Mouse (Mus musculus) stomach, embryonic 14.5 days (tissue): ENCODE measurements around the gene Abhd2. TPM values are rescaled to one million over a fixed set of nuclear protein-coding genes. Genes with fewer than 3 reads are reported as not detected.

Experiments
- ATAC-seq: fragments of 200-750 bp; cut with Nextera tagmentation; 2 replicates; pipeline ENCODE4 v1.8.0; 2017; ENCODE audit warnings: low read depth, moderate TSS enrichment; ENCODE audit not compliant: insufficient number of reproducible peaks, insufficient read depth, low FRiP score
- H3K27ac ChIP-seq: fragments of 300-500 bp; sonication (generic); 2 replicates; pipeline ENCODE4 v1.5.1; 2014; ENCODE audit warnings: mild to moderate bottlenecking, low read length, moderate library complexity, mixed read lengths
- H3K27me3 ChIP-seq: fragments of 300-500 bp; sonication (generic); 2 replicates; pipeline ENCODE4 v1.6.1; 2014; ENCODE audit warnings: low read length, control low read depth, mixed read lengths; ENCODE audit not compliant: control insufficient read depth, insufficient read depth
- H3K36me3 ChIP-seq: fragments of 300-500 bp; sonication (generic); 2 replicates; pipeline ENCODE4 v1.6.1; 2014; ENCODE audit warnings: mild to moderate bottlenecking, control low read depth, low read length, moderate library complexity, mixed read lengths; ENCODE audit not compliant: control insufficient read depth, insufficient read depth
- H3K4me1 ChIP-seq: fragments of 300-500 bp; sonication (generic); 2 replicates; pipeline ENCODE4 v1.6.1; 2014; ENCODE audit warnings: low read length, control low read depth, mixed read lengths; ENCODE audit not compliant: control insufficient read depth, insufficient read depth
- H3K4me2 ChIP-seq: fragments of 300-500 bp; sonication (generic); replicated peaks from 2 replicates; pipeline ENCODE4 v1.6.1; 2014; ENCODE audit warnings: low read depth, low read length, control low read depth
- H3K4me3 ChIP-seq: fragments of 300-500 bp; sonication (generic); 2 replicates; pipeline ENCODE4 v1.5.1; 2014; ENCODE audit warnings: low read depth, low read length, control low read depth
- H3K9ac ChIP-seq: fragments of 300-500 bp; sonication (generic); replicated peaks from 2 replicates; pipeline ENCODE4 v1.6.1; 2014; ENCODE audit warnings: low read depth, mild to moderate bottlenecking, control low read depth, low read length, moderate library complexity, mixed read lengths
- H3K9me3 ChIP-seq: fragments of 300-500 bp; sonication (generic); 2 replicates; pipeline ENCODE4 v1.6.1; 2016; ENCODE audit warnings: low read depth, low read length, control low read depth; ENCODE audit not compliant: control insufficient read depth
- WGBS: fragments of 180-500 bp; shearing (Covaris S2); extraction: QIAGEN DNeasy Blood & Tissue Kit; methylation state at CpG from one replicate; pipeline ENCODE4 v1.1.7; 2014; 5-methylcytosine and 5-hydroxymethylcytosine counted together
- polyA plus RNA-seq: library from polyadenylated mRNA; unstranded; fragments of >200 nt; fragmentation: Nextera tagmentation; extraction: Ambion mirVana; gene quantifications from 2 replicates; pipeline ENCODE4 v1.2.1, GENCODE M21; 2014

Gene Abhd2
- polyA plus RNA-seq, 1 experiment from 2014 or later: 15.0 TPM

- no peak overlapping the region for H3K4me2 ChIP-seq
- no peak overlapping the region for H3K4me3 ChIP-seq
- no peak overlapping the region for H3K9ac ChIP-seq
- H3K36me3 ChIP-seq: peaks cover 4% of the 10 kb centered on the region
- no peaks in the 10 kb centered on the region for H3K9me3 ChIP-seq
- H3K27me3 ChIP-seq: no peaks in the 10 kb centered on the region
- 85% methylated on average over 14 of the region's 14 CpGs for WGBS
- no peak for ATAC-seq
- 0 out of 2 replicates have a peak, but pooled peaks cover 2% of the 10 kb centered on the region for H3K4me1 ChIP-seq
- H3K27ac ChIP-seq: no peak overlapping the region
Measured at GRCm38 (mm10) chr7:79293605-79294232, 20.7 kb downstream of the Abhd2 start.

- no peak overlapping the region for H3K4me3 ChIP-seq
- peaks cover 3% of the 10 kb centered on the region; the same call in 1 of the 2 replicates for H3K4me1 ChIP-seq
- ATAC-seq: no peak
- no peaks in the 10 kb centered on the region for H3K9me3 ChIP-seq
- peaks cover 4% of the 10 kb centered on the region for H3K36me3 ChIP-seq
- no peak overlapping the region for H3K4me2 ChIP-seq
- WGBS: 81% methylated on average over 13 of the region's 13 CpGs
- H3K9ac ChIP-seq: no peak overlapping the region
- H3K27me3 ChIP-seq: no peaks in the 10 kb centered on the region
- no peak overlapping the region for H3K27ac ChIP-seq
Measured at GRCm38 (mm10) chr7:79294449-79294980, 21.5 kb downstream of the Abhd2 start.

- no peaks in the 10 kb centered on the region for H3K9me3 ChIP-seq
- no peak overlapping the region for H3K9ac ChIP-seq
- H3K27me3 ChIP-seq: no peaks in the 10 kb centered on the region
- H3K4me2 ChIP-seq: no peak overlapping the region
- peaks cover 7% of the 10 kb centered on the region; the same call in 1 of the 2 replicates for H3K4me1 ChIP-seq
- no peak overlapping the region for H3K27ac ChIP-seq
- peaks cover 4% of the 10 kb centered on the region for H3K36me3 ChIP-seq
- 78% methylated on average over 13 of the region's 13 CpGs for WGBS
- no peak for ATAC-seq
- no peak overlapping the region for H3K4me3 ChIP-seq
Measured at GRCm38 (mm10) chr7:79295196-79295826, 22.3 kb downstream of the Abhd2 start.

- no peak for ATAC-seq
- WGBS: 56% methylated on average over 1 of the region's 1 CpGs
- Histone ChIP-seq H3K4me1 (peaks cover 11% of the 10 kb centered on the region; the same call in 1 of the 2 replicates), H3K9ac (no peak overlapping the region), H3K4me3 (no peak overlapping the region), H3K27me3 (no peaks in the 10 kb centered on the region), H3K27ac (no peak overlapping the region), H3K9me3 (no peaks in the 10 kb centered on the region), H3K36me3 (peaks cover 4% of the 10 kb centered on the region), H3K4me2 (no peak overlapping the region)
Measured at GRCm38 (mm10) chr7:79298681-79299080, 25.7 kb downstream of the Abhd2 start.

GRCm38 (mm10) chr7:79299548-79299947 is 26.5 kb downstream of the Abhd2 start:
- 56% methylated on average over 7 of the region's 7 CpGs for WGBS
- Histone ChIP-seq H3K4me1 (peaks cover 11% of the 10 kb centered on the region; the same call in 1 of the 2 replicates), H3K9me3 (no peaks in the 10 kb centered on the region), H3K4me2 (no peak overlapping the region), H3K9ac (no peak overlapping the region), H3K27me3 (no peaks in the 10 kb centered on the region), H3K27ac (peak overlapping the region; percentile 23; the same call in 1 of the 2 replicates), H3K4me3 (no peak overlapping the region), H3K36me3 (peaks cover 4% of the 10 kb centered on the region)
- no peak for ATAC-seq

- Histone ChIP-seq H3K9me3 (no peaks in the 10 kb centered on the region), H3K27me3 (no peaks in the 10 kb centered on the region), H3K27ac (peak overlapping the region; percentile 23; the same call in 1 of the 2 replicates), H3K4me2 (no peak overlapping the region), H3K9ac (no peak overlapping the region), H3K4me1 (peaks cover 13% of the 10 kb centered on the region; the same call in 1 of the 2 replicates), H3K36me3 (peaks cover 4% of the 10 kb centered on the region), H3K4me3 (no peak overlapping the region)
- 35% methylated on average over 13 of the region's 13 CpGs for WGBS
- no peak for ATAC-seq
Measured at GRCm38 (mm10) chr7:79300432-79301151, 27.6 kb downstream of the Abhd2 start.

- Histone ChIP-seq H3K4me2 (no peak overlapping the region), H3K27ac (peak overlapping the region; percentile 52; the same call in 1 of the 2 replicates), H3K36me3 (peaks cover 4% of the 10 kb centered on the region; the same call in 1 of the 2 replicates), H3K4me1 (peaks cover 13% of the 10 kb centered on the region; the same call in 1 of the 2 replicates), H3K27me3 (no peaks in the 10 kb centered on the region), H3K9ac (no peak overlapping the region), H3K4me3 (no peak overlapping the region), H3K9me3 (no peaks in the 10 kb centered on the region)
- 75% methylated on average over 6 of the region's 6 CpGs for WGBS
- no peak for ATAC-seq
Measured at GRCm38 (mm10) chr7:79302145-79302544, 29.1 kb downstream of the Abhd2 start.

- H3K27me3 ChIP-seq: no peaks in the 10 kb centered on the region
- H3K9me3 ChIP-seq: no peaks in the 10 kb centered on the region
- ATAC-seq: no peak
- no peak overlapping the region for H3K9ac ChIP-seq
- H3K27ac ChIP-seq: peak overlapping the region; percentile 52; the same call in 1 of the 2 replicates
- H3K4me3 ChIP-seq: no peak overlapping the region
- H3K4me1 ChIP-seq: peaks cover 13% of the 10 kb centered on the region; the same call in 1 of the 2 replicates
- 77% methylated on average over 2 of the region's 2 CpGs for WGBS
- no peak overlapping the region for H3K4me2 ChIP-seq
- H3K36me3 ChIP-seq: peaks cover 4% of the 10 kb centered on the region; the same call in 1 of the 2 replicates
Measured at GRCm38 (mm10) chr7:79302586-79302985, 29.6 kb downstream of the Abhd2 start.
